Mouse (Mus musculus) adrenal gland (tissue): Measurements from ENCODE around the gene Dlx4.

ENCODE experiments used
- intact Hi-C: fragments of 180-260 bp; cut with DNase I; formaldehyde crosslinking; loops from one replicate; pipeline ENCODE4 v1.15.1; 2025

The Dlx4 gene

GRCm38 (mm10) chr11:95142980-95143575 is 3.0 kb downstream of the Dlx4 start:
- intact Hi-C loops: no loop called here

GRCm38 (mm10) chr11:95142258-95142657 is 3.8 kb downstream of the Dlx4 start:
- intact Hi-C loops: no loop called here

- intact Hi-C loops: no loop called here
These were observed 6.2 kb downstream of the Dlx4 start for GRCm38 (mm10) chr11:95139871-95140270.

- intact Hi-C loops: no loop called here
These were observed 8.8 kb downstream of the Dlx4 start for GRCm38 (mm10) chr11:95137281-95137680.

- intact Hi-C loops: no loop called here
These were observed 12.7 kb downstream of the Dlx4 start for GRCm38 (mm10) chr11:95133321-95133720.

GRCm38 (mm10) chr11:95130668-95131252 is 15.3 kb downstream of the Dlx4 start:
- intact Hi-C loops: no loop called here

GRCm38 (mm10) chr11:95128359-95128758 is 17.7 kb downstream of the Dlx4 start:
- intact Hi-C loops: no loop called here

- intact Hi-C loops: no loop called here
These were observed 19.5 kb downstream of the Dlx4 start for GRCm38 (mm10) chr11:95126272-95127245.

GRCm38 (mm10) chr11:95125366-95125948 is 20.6 kb downstream of the Dlx4 start:
- intact Hi-C loops: no loop called here

GRCm38 (mm10) chr11:95122100-95122489 is 24.0 kb downstream of the Dlx4 start:
- intact Hi-C loops: no loop called here

GRCm38 (mm10) chr11:95121161-95122099 is 24.6 kb downstream of the Dlx4 start:
- intact Hi-C loops: no loop called here

GRCm38 (mm10) chr11:95120633-95121020 is 25.4 kb downstream of the Dlx4 start:
- intact Hi-C loops: no loop called here

- intact Hi-C loops: loop anchor here (2.0 to 5.0 kb wide), 2 partner anchors 112 to 401 kb away; no protein-coding TSS in a partner anchor
These were observed 26.0 kb downstream of the Dlx4 start, which contains the start of gene Dlx3 for GRCm38 (mm10) chr11:95119990-95120632. Gene Dlx3 (plus strand): TSS chr11:95120119.

- intact Hi-C loops: loop anchor here (2.0 to 5.0 kb wide), 2 partner anchors 114 to 402 kb away; no protein-coding TSS in a partner anchor
These were observed 27.6 kb downstream of the Dlx4 start for GRCm38 (mm10) chr11:95118505-95118904.

- intact Hi-C loops: loop anchor here (1.0 to 5.0 kb wide), 2 partner anchors 115 to 133 kb away; no protein-coding TSS in a partner anchor
These were observed 29.0 kb downstream of the Dlx4 start for GRCm38 (mm10) chr11:95117030-95117429.

GRCm38 (mm10) chr11:95110081-95110480 is 36.0 kb downstream of the Dlx4 start:
- intact Hi-C loops: no loop called here

GRCm38 (mm10) chr11:95109000-95109399 is 37.1 kb downstream of the Dlx4 start:
- intact Hi-C loops: loop anchor here (5.0 kb wide), 1 partner anchor 172 kb away; the partner anchor contains the start of gene Col1a1

- intact Hi-C loops: loop anchor here (1.0 to 5.0 kb wide), 3 partner anchors 30 to 169 kb away; partner anchors contain the start of genes Col1a1 and Itga3
These were observed 39.4 kb downstream of the Dlx4 start for GRCm38 (mm10) chr11:95106440-95107236.
